Mouse (Mus musculus) cerebellum, adult 2 months (tissue): ENCODE measurements around the gene Llph.

ENCODE experiments used
- CTCF ChIP-seq: fragments of 200-500 bp; IDR thresholded peaks from 2 replicates; pipeline ENCODE4 v1.5.1; 2011; ENCODE audit warnings: low read depth, mild to moderate bottlenecking, control low read depth, low read length, moderate library complexity, borderline replicate concordance; ENCODE audit not compliant: insufficient read depth
- POLR2A ChIP-seq: fragments of 200-500 bp; IDR thresholded peaks from 2 replicates; pipeline ENCODE4 v1.6.1; 2011; ENCODE audit warnings: low read length, control low read depth, borderline replicate concordance; ENCODE audit not compliant: insufficient read depth

- TF ChIP-seq CTCF (no peak), POLR2A (no peak)
These were observed 17.3 kb upstream of the Llph start for GRCm38 (mm10) chr10:120209539-120209925.
